ENCODE assay signal across 20 mouse cellular contexts in the genomic region with DNA sequence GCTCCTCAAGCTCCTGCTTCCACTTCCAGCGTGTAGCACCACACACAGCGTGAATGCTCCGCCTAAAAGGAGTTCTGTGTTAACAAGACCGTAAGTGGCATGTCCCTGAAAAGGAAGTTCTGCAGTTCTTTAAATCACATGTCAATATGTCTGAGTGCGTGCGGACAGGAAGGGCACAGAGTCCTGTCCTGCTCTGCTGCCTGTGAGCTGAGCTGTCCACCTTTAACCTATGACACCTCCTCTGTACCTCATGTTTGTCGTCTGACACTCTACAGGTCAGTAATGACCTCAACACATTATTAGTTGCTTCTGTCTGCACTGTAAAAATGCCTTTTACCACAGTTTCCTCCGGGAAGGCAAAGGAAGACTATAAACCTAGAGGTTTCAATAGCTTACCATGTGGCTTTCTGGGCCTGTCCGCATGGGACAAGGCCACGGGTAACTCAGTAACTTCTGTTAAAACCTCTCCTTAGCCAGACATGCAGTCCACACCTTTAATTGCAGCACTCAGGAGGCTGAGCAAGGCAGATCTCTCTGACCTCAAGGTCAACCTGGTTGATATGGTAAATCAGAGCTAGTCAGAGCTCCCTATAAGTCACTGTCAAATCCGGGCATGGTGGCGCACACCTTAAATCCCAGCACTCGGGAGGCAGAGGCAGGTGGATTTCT. TPM values are rescaled to one million over a fixed set of nuclear protein-coding genes. Genes with fewer than 3 reads are reported as not detected.
DNase-seq lines count a peak whose midpoint lies in the region; ATAC-seq lines count a peak whose summit lies in the region.
"Had no signal": no experiment of that assay in that cellular context is flagged by ENCODE, and none has a peak within 500 bp of the region (broad histone marks: within the 10 kb centered on the region; RNA-seq: fewer than 3 reads in every experiment).

No protein-coding gene starts in this region.

- H3K4me1 ChIP-seq in heart, embryonic 10.5 days: peaks cover 20% of the 10 kb centered on the region
- H3K4me1 ChIP-seq in kidney, embryonic 15.5 days: peaks cover 25% of the 10 kb centered on the region
- H3K4me1 ChIP-seq in liver, embryonic 11.5 days (replicated peaks; ENCODE audit: control insufficient read depth, insufficient read depth, low read length): peaks cover 10% of the 10 kb centered on the region
- H3K4me1 ChIP-seq in stomach, embryonic 16.5 days (ENCODE audit: control insufficient read depth, insufficient read depth, low read length): peaks cover 6% of the 10 kb centered on the region; the same call in 1 of the 2 replicates
- no peaks in the 10 kb centered on the region for H3K4me1 ChIP-seq in midbrain, embryonic 15.5 days

- DNase-seq in heart, embryonic 10.5 days (ENCODE audit: low spot score): no peak
- DNase-seq in heart, postnatal 14 days: no peak
- DNase-seq in kidney, adult 18-20 months: no peak
- DNase-seq in liver, embryonic 11.5 days (ENCODE audit: low spot score): no peak
- no peak for DNase-seq in layer of hippocampus, postnatal 25 days (ENCODE audit: extremely low spot score in 1 of 2, low spot score in 1 of 2)
- DNase-seq: adrenal gland, adult 2 months; cerebellum, adult 2 months; left cerebral cortex, postnatal 4 days; lung, adult 18-20 months; lung, postnatal 36 days; thymus, postnatal 25 days had no signal

- no peak overlapping the region for H3K4me3 ChIP-seq in heart, embryonic 10.5 days
- H3K4me3 ChIP-seq in kidney, embryonic 15.5 days (replicated peaks): no peak overlapping the region
- H3K4me3 ChIP-seq in liver, embryonic 11.5 days (ENCODE audit: low read depth, low read length): no peak overlapping the region
- H3K4me3 ChIP-seq in stomach, embryonic 16.5 days (replicated peaks; ENCODE audit: low read length): no peak overlapping the region
- H3K4me3 ChIP-seq in midbrain, embryonic 15.5 days: no peak overlapping the region
- H3K4me3 ChIP-seq: forebrain, embryonic 10.5 days; hindbrain, embryonic 12.5 days; left cerebral cortex, adult 2 months had no signal

- 53% methylated on average over 13 of the region's 13 CpGs for WGBS in heart, embryonic 10.5 days
- 55% methylated on average over 13 of the region's 13 CpGs for WGBS in kidney, embryonic 15.5 days
- WGBS in liver, embryonic 11.5 days: 75% methylated on average over 13 of the region's 13 CpGs
- WGBS in stomach, embryonic 16.5 days: 68% methylated on average over 13 of the region's 13 CpGs
- 88% methylated on average over 13 of the region's 13 CpGs for WGBS in midbrain, embryonic 15.5 days

- intact Hi-C loops in heart, postnatal 14 days (cut with DNase I): no loop called here

- no peak overlapping the region for H3K9ac ChIP-seq in kidney, embryonic 15.5 days
- H3K9ac ChIP-seq in liver, embryonic 11.5 days (ENCODE audit: low read depth, low read length): no peak overlapping the region
- no peak overlapping the region for H3K9ac ChIP-seq in stomach, embryonic 16.5 days (ENCODE audit: low read length)
- H3K9ac ChIP-seq in midbrain, embryonic 15.5 days: no peak overlapping the region
- H3K9ac ChIP-seq: hindbrain, embryonic 12.5 days had no signal

- H3K27ac ChIP-seq in heart, embryonic 10.5 days: peak overlapping the region; percentile 26; the same call in 1 of the 2 replicates
- no peak overlapping the region; the same call in 1 of the 2 replicates for H3K27ac ChIP-seq in kidney, embryonic 15.5 days
- H3K27ac ChIP-seq in liver, embryonic 11.5 days (ENCODE audit: low read depth, low read length): 0 out of 2 replicates have a peak overlapping the region, but pooled peaks have one; percentile 32
- no peak overlapping the region for H3K27ac ChIP-seq in stomach, embryonic 16.5 days (ENCODE audit: low read length)
- no peak overlapping the region for H3K27ac ChIP-seq in midbrain, embryonic 15.5 days
- H3K27ac ChIP-seq: forebrain, embryonic 10.5 days; hindbrain, embryonic 12.5 days; left cerebral cortex, adult 2 months had no signal

- H3K36me3 ChIP-seq in heart, embryonic 10.5 days: no peaks in the 10 kb centered on the region
- no peaks in the 10 kb centered on the region for H3K36me3 ChIP-seq in kidney, embryonic 15.5 days
- H3K36me3 ChIP-seq in liver, embryonic 11.5 days (ENCODE audit: control insufficient read depth, insufficient read depth, low read length): peaks cover 5% of the 10 kb centered on the region; the same call in 1 of the 2 replicates
- H3K36me3 ChIP-seq in stomach, embryonic 16.5 days (ENCODE audit: control insufficient read depth, insufficient read depth, low read length): no peaks in the 10 kb centered on the region
- no peaks in the 10 kb centered on the region for H3K36me3 ChIP-seq in midbrain, embryonic 15.5 days (replicated peaks)
- H3K36me3 ChIP-seq: forebrain, embryonic 10.5 days; hindbrain, embryonic 12.5 days had no signal

- H3K4me2 ChIP-seq in kidney, embryonic 15.5 days: no peak overlapping the region
- H3K4me2 ChIP-seq in liver, embryonic 11.5 days: no peak overlapping the region
- no peak overlapping the region for H3K4me2 ChIP-seq in stomach, embryonic 16.5 days (ENCODE audit: low read depth, low read length)
- H3K4me2 ChIP-seq in midbrain, embryonic 15.5 days: no peak overlapping the region
- H3K4me2 ChIP-seq: hindbrain, embryonic 12.5 days had no signal

- no peaks in the 10 kb centered on the region for H3K27me3 ChIP-seq in heart, embryonic 10.5 days (ENCODE audit: insufficient read depth, poor library complexity, severe bottlenecking)
- no peaks in the 10 kb centered on the region for H3K27me3 ChIP-seq in kidney, embryonic 15.5 days
- no peaks in the 10 kb centered on the region for H3K27me3 ChIP-seq in liver, embryonic 11.5 days (replicated peaks; ENCODE audit: control insufficient read depth, insufficient read depth, low read length)
- no peaks in the 10 kb centered on the region for H3K27me3 ChIP-seq in stomach, embryonic 16.5 days (ENCODE audit: control insufficient read depth, insufficient read depth, low read length)
- H3K27me3 ChIP-seq in midbrain, embryonic 15.5 days (replicated peaks): no peaks in the 10 kb centered on the region
- H3K27me3 ChIP-seq: hindbrain, embryonic 12.5 days had no signal

- 0 out of 2 replicates have a peak, but pooled peaks have one; percentile 28 for ATAC-seq in kidney, embryonic 15.5 days (replicated peaks; ENCODE audit: low FRiP score)
- ATAC-seq in liver, embryonic 11.5 days (replicated peaks; ENCODE audit: low FRiP score): no peak
- ATAC-seq in stomach, embryonic 16.5 days (ENCODE audit: insufficient read depth, low FRiP score): peak; percentile 48; the same call in 1 of the 2 replicates
- ATAC-seq in midbrain, embryonic 15.5 days (replicated peaks): no peak
- ATAC-seq: inflammation-experienced regulatory T-cells, adult 6 months had no signal

- H3K9me3 ChIP-seq in heart, embryonic 10.5 days: no peaks in the 10 kb centered on the region
- no peaks in the 10 kb centered on the region for H3K9me3 ChIP-seq in kidney, embryonic 15.5 days (replicated peaks)
- no peaks in the 10 kb centered on the region for H3K9me3 ChIP-seq in liver, embryonic 11.5 days (ENCODE audit: control insufficient read depth, low read length)
- H3K9me3 ChIP-seq in stomach, embryonic 16.5 days (replicated peaks; ENCODE audit: control insufficient read depth, low read length): no peaks in the 10 kb centered on the region
- no peaks in the 10 kb centered on the region for H3K9me3 ChIP-seq in midbrain, embryonic 15.5 days
- H3K9me3 ChIP-seq: forebrain, embryonic 10.5 days; hindbrain, embryonic 12.5 days had no signal

RNA-seq across cellular contexts. Expression of a gene that starts 40.0 kb away (rescaled TPM):
- 31.8 and 32.4 TPM in 2 replicates for polyA plus RNA-seq in heart, embryonic 10.5 days (2016; fragmentation: Nextera tagmentation; extraction: Ambion mirVana)
- 10 to 100 TPM; 20.6 to 21.9 TPM for total RNA-seq in heart, postnatal 14 days (2021)
- polyA plus RNA-seq in kidney, embryonic 15.5 days (2015; fragmentation: Nextera tagmentation; extraction: Ambion mirVana): 33.3 and 34.6 TPM in 2 replicates
- 29.6 and 31.7 TPM in 2 replicates for polyA plus RNA-seq in liver, embryonic 11.5 days (2014; fragmentation: Nextera tagmentation; extraction: Ambion mirVana)
- 27.3 and 30.7 TPM in 2 replicates for polyA plus RNA-seq in stomach, embryonic 16.5 days (2015; fragmentation: Nextera tagmentation; extraction: Ambion mirVana)
- total RNA-seq in layer of hippocampus, postnatal 25 days (2021): 10 to 100 TPM; 22.3 to 26.1 TPM
- 27.4 and 29.1 TPM in 2 replicates for polyA plus RNA-seq in midbrain, embryonic 15.5 days (2015; fragmentation: Nextera tagmentation; extraction: Ambion mirVana)

RNA-seq across cellular contexts. Expression of a gene that starts 50.1 kb away (rescaled TPM):
- polyA plus RNA-seq in heart, embryonic 10.5 days (2016; fragmentation: Nextera tagmentation; extraction: Ambion mirVana): 7.5 and 7.9 TPM in 2 replicates
- total RNA-seq in heart, postnatal 14 days (2021): 1 to 10 TPM; 5.0 to 6.5 TPM
- 22.3 and 23.6 TPM in 2 replicates for polyA plus RNA-seq in kidney, embryonic 15.5 days (2015; fragmentation: Nextera tagmentation; extraction: Ambion mirVana)
- polyA plus RNA-seq in liver, embryonic 11.5 days (2014; fragmentation: Nextera tagmentation; extraction: Ambion mirVana): 27.5 and 29.7 TPM in 2 replicates
- polyA plus RNA-seq in stomach, embryonic 16.5 days (2015; fragmentation: Nextera tagmentation; extraction: Ambion mirVana): 21.9 and 23.8 TPM in 2 replicates
- 10 to 100 TPM; 13.5 to 14.5 TPM for total RNA-seq in layer of hippocampus, postnatal 25 days (2021)
- polyA plus RNA-seq in midbrain, embryonic 15.5 days (2015; fragmentation: Nextera tagmentation; extraction: Ambion mirVana): 4.1 and 4.6 TPM in 2 replicates

RNA-seq across cellular contexts. Expression of a gene that starts 56.8 kb away (rescaled TPM):
- 29.6 and 37.3 TPM in 2 replicates for polyA plus RNA-seq in heart, embryonic 10.5 days (2016; fragmentation: Nextera tagmentation; extraction: Ambion mirVana)
- total RNA-seq in heart, postnatal 14 days (2021): 10 to 100 TPM; 15.3 to 16.5 TPM
- polyA plus RNA-seq in kidney, embryonic 15.5 days (2015; fragmentation: Nextera tagmentation; extraction: Ambion mirVana): 42.0 and 44.6 TPM in 2 replicates
- polyA plus RNA-seq in liver, embryonic 11.5 days (2014; fragmentation: Nextera tagmentation; extraction: Ambion mirVana): 34.8 and 41.8 TPM in 2 replicates
- polyA plus RNA-seq in stomach, embryonic 16.5 days (2015; fragmentation: Nextera tagmentation; extraction: Ambion mirVana): 35.4 and 36.1 TPM in 2 replicates
- 10 to 100 TPM; 15.0 to 17.5 TPM for total RNA-seq in layer of hippocampus, postnatal 25 days (2021)
- 28.3 and 31.9 TPM in 2 replicates for polyA plus RNA-seq in midbrain, embryonic 15.5 days (2015; fragmentation: Nextera tagmentation; extraction: Ambion mirVana)

RNA-seq across cellular contexts. Expression of a gene that starts 56.8 kb away (rescaled TPM):
- 0.14 and 0.26 TPM in 2 replicates for polyA plus RNA-seq in heart, embryonic 10.5 days (2016; fragmentation: Nextera tagmentation; extraction: Ambion mirVana)
- total RNA-seq in heart, postnatal 14 days (2021): under 1 TPM in 1 of 2 experiments, not detected in 1; 0.33 TPM
- 0.39 and 0.44 TPM in 2 replicates for polyA plus RNA-seq in kidney, embryonic 15.5 days (2015; fragmentation: Nextera tagmentation; extraction: Ambion mirVana)
- polyA plus RNA-seq in liver, embryonic 11.5 days (2014; fragmentation: Nextera tagmentation; extraction: Ambion mirVana): 0.30 and 0.32 TPM in 2 replicates
- 0.16 and 0.23 TPM in 2 replicates for polyA plus RNA-seq in stomach, embryonic 16.5 days (2015; fragmentation: Nextera tagmentation; extraction: Ambion mirVana)
- total RNA-seq in layer of hippocampus, postnatal 25 days (2021): under 1 TPM; 0.20 to 0.63 TPM
- polyA plus RNA-seq in midbrain, embryonic 15.5 days (2015; fragmentation: Nextera tagmentation; extraction: Ambion mirVana): 0.11 and 0.56 TPM in 2 replicates
- total RNA-seq: left cerebral cortex, adult 2 months; midbrain, postnatal 0 days; neutrophil, adult 5-6 weeks had no signal

Comparison
In these comparisons a context has a peak if more than half of its experiments do, and no peak if none do; other contexts are left out.
1. H3K27ac ChIP-seq: peak in heart, embryonic 10.5 days (single experiment) and liver, embryonic 11.5 days (single experiment); none in kidney, embryonic 15.5 days (single experiment), stomach, embryonic 16.5 days (single experiment) and midbrain, embryonic 15.5 days (single experiment).
2. ATAC-seq: peak in kidney, embryonic 15.5 days (single experiment) and stomach, embryonic 16.5 days (single experiment); none in liver, embryonic 11.5 days (single experiment) and midbrain, embryonic 15.5 days (single experiment).